Mouse (Mus musculus): ENCODE results near the gene Slc26a9. TPM values are rescaled to one million over a fixed set of nuclear protein-coding genes. Genes with fewer than 3 reads are reported as not detected.
"Not testable (repeated sequence)": the region's sequence is repeated elsewhere in the genome, so short reads cannot be mapped to it uniquely, and the experiment has no call there.

Gene Slc26a9
- polyA plus RNA-seq, 1 experiment from 2014 or later = 0.16 TPM

GRCm38 (mm10) chr1:131814191-131814590, 70.4 kb downstream of the Slc26a9 start:
- no peak overlapping the region for H3K4me2 ChIP-seq (replicated peaks; ENCODE audit: low read depth, low read length)
- no peaks in the 10 kb centered on the region for H3K27me3 ChIP-seq (ENCODE audit: insufficient read depth, low read length)
- no peaks in the 10 kb centered on the region for H3K9me3 ChIP-seq (ENCODE audit: low read length)
- no peaks in the 10 kb centered on the region for H3K36me3 ChIP-seq (ENCODE audit: insufficient read depth, low read length)
- WGBS = 91% methylated on average over 3 of the region's 3 CpGs
- H3K4me3 ChIP-seq (ENCODE audit: low read length) = no peak overlapping the region
- no peak for ATAC-seq (ENCODE audit: low FRiP score, low TSS enrichment)
- H3K27ac ChIP-seq (ENCODE audit: low read length) = no peak overlapping the region
- H3K9ac ChIP-seq (replicated peaks; ENCODE audit: low read length) = no peak overlapping the region
- 0 out of 2 replicates have a peak, but pooled peaks cover 4% of the 10 kb centered on the region for H3K4me1 ChIP-seq (ENCODE audit: insufficient read depth, low read length)

- no peak overlapping the region for H3K27ac ChIP-seq (ENCODE audit: low read length)
- H3K4me2 ChIP-seq (replicated peaks; ENCODE audit: low read depth, low read length) = no peak overlapping the region
- WGBS = 80% methylated on average over 6 of the region's 6 CpGs
- no peak overlapping the region for H3K4me3 ChIP-seq (ENCODE audit: low read length)
- H3K9ac ChIP-seq (replicated peaks; ENCODE audit: low read length) = no peak overlapping the region
- H3K36me3 ChIP-seq (ENCODE audit: insufficient read depth, low read length) = no peaks in the 10 kb centered on the region
- H3K27me3 ChIP-seq (ENCODE audit: insufficient read depth, low read length) = no peaks in the 10 kb centered on the region
- H3K4me1 ChIP-seq (ENCODE audit: insufficient read depth, low read length) = 0 out of 2 replicates have a peak, but pooled peaks cover 4% of the 10 kb centered on the region
- no peaks in the 10 kb centered on the region for H3K9me3 ChIP-seq (ENCODE audit: low read length)
- ATAC-seq (ENCODE audit: low FRiP score, low TSS enrichment) = no peak
Measured at GRCm38 (mm10) chr1:131816886-131817285, 73.1 kb downstream of the Slc26a9 start.

GRCm38 (mm10) chr1:131820353-131820752, 76.5 kb downstream of the Slc26a9 start:
- not testable (repeated sequence) for ATAC-seq (ENCODE audit: low FRiP score, low TSS enrichment); H3K4me3 ChIP-seq (ENCODE audit: low read length)
- WGBS = 79% methylated on average over 8 of the region's 9 CpGs

GRCm38 (mm10) chr1:131820887-131821328, 77.1 kb downstream of the Slc26a9 start:
- no peaks in the 10 kb centered on the region for H3K36me3 ChIP-seq (ENCODE audit: insufficient read depth, low read length)
- ATAC-seq (ENCODE audit: low FRiP score, low TSS enrichment) = no peak
- H3K9ac ChIP-seq (replicated peaks; ENCODE audit: low read length) = no peak overlapping the region
- 75% methylated on average over 10 of the region's 10 CpGs for WGBS
- H3K27me3 ChIP-seq (ENCODE audit: insufficient read depth, low read length) = no peaks in the 10 kb centered on the region
- no peak overlapping the region for H3K4me3 ChIP-seq (ENCODE audit: low read length)
- no peaks in the 10 kb centered on the region for H3K4me1 ChIP-seq (ENCODE audit: insufficient read depth, low read length)
- H3K27ac ChIP-seq (ENCODE audit: low read length) = no peak overlapping the region
- no peak overlapping the region for H3K4me2 ChIP-seq (replicated peaks; ENCODE audit: low read depth, low read length)
- H3K9me3 ChIP-seq (ENCODE audit: low read length) = no peaks in the 10 kb centered on the region

More at GRCm38 (mm10) chr1:131820353-131820752, 76.5 kb downstream of the Slc26a9 start:
- H3K4me2 ChIP-seq (replicated peaks; ENCODE audit: low read depth, low read length); H3K9ac ChIP-seq (replicated peaks; ENCODE audit: low read length); H3K27me3 ChIP-seq (ENCODE audit: insufficient read depth, low read length); H3K27ac ChIP-seq (ENCODE audit: low read length); H3K9me3 ChIP-seq (ENCODE audit: low read length); H3K4me1 ChIP-seq (ENCODE audit: insufficient read depth, low read length); H3K36me3 ChIP-seq (ENCODE audit: insufficient read depth, low read length): not testable (repeated sequence)

Other genes starting within 250 kb of the Slc26a9 start
- gene Srgap2, start 216.7 kb upstream of the Slc26a9 start, polyA plus RNA-seq (2015; fragmentation: Nextera tagmentation; extraction: Ambion mirVana) = 11.5 and 18.1 TPM in 2 replicates
- gene Fam72a, start 216.1 kb upstream of the Slc26a9 start, polyA plus RNA-seq (2015; fragmentation: Nextera tagmentation; extraction: Ambion mirVana) = 2.1 and 2.6 TPM in 2 replicates
- gene Avpr1b, start 144.8 kb upstream of the Slc26a9 start, polyA plus RNA-seq (2015; fragmentation: Nextera tagmentation; extraction: Ambion mirVana) = not detected in 2 replicates
- gene Ctse, start 105.7 kb upstream of the Slc26a9 start, polyA plus RNA-seq (2015; fragmentation: Nextera tagmentation; extraction: Ambion mirVana) = 11.4 and 14.1 TPM in 2 replicates
- gene Rab7b, start 55.3 kb upstream of the Slc26a9 start, polyA plus RNA-seq (2015; fragmentation: Nextera tagmentation; extraction: Ambion mirVana) = 2.1 TPM in 2 replicates
- 4.2 and 5.0 TPM in 2 replicates for gene Pm20d1, start 53.4 kb downstream of the Slc26a9 start, polyA plus RNA-seq (2015; fragmentation: Nextera tagmentation; extraction: Ambion mirVana)
- 16.0 and 16.1 TPM in 2 replicates for gene Slc41a1, start 83.5 kb downstream of the Slc26a9 start, polyA plus RNA-seq (2015; fragmentation: Nextera tagmentation; extraction: Ambion mirVana)
- gene Rab29, start 123.2 kb downstream of the Slc26a9 start, polyA plus RNA-seq (2015; fragmentation: Nextera tagmentation; extraction: Ambion mirVana) = 20.1 and 21.6 TPM in 2 replicates
- gene Nucks1, start 166.5 kb downstream of the Slc26a9 start, polyA plus RNA-seq (2015; fragmentation: Nextera tagmentation; extraction: Ambion mirVana) = 77.9 and 83.0 TPM in 2 replicates
- 8.6 and 9.7 TPM in 2 replicates for gene Slc45a3, start 218.9 kb downstream of the Slc26a9 start, polyA plus RNA-seq (2015; fragmentation: Nextera tagmentation; extraction: Ambion mirVana)

Data from kidney, embryonic 16.5 days (tissue).